Mouse (Mus musculus) natural killer cell, adult 2 months (primary cell): ENCODE data around the gene Entpd3.
"Not testable (repeated sequence)": the region's sequence is repeated elsewhere in the genome, so short reads cannot be mapped to it uniquely, and the experiment has no call there.

Source experiments
- DNase-seq, 2 experiments: peaks; one replicate each; pipeline ENCODE4 v3.0.0; 2022; ENCODE audit warnings: low spot score in 2 of 2

The Entpd3 gene

GRCm38 (mm10) chr9:120533446-120533950 is 6.1 kb upstream of the Entpd3 start:
- DNase-seq: not testable (repeated sequence)

- no peak for DNase-seq
Measured at GRCm38 (mm10) chr9:120541411-120541810, 1.8 kb downstream of the Entpd3 start.

GRCm38 (mm10) chr9:120542241-120542640 is 2.6 kb downstream of the Entpd3 start:
- no peak for DNase-seq

GRCm38 (mm10) chr9:120545994-120546393 is 6.4 kb downstream of the Entpd3 start:
- DNase-seq: no peak

- peak; percentile 39 to 49 for DNase-seq
Measured at GRCm38 (mm10) chr9:120546482-120546881, 6.9 kb downstream of the Entpd3 start.

- DNase-seq: no peak
Measured at GRCm38 (mm10) chr9:120547026-120547668, 7.5 kb downstream of the Entpd3 start.

- no peak for DNase-seq
Measured at GRCm38 (mm10) chr9:120550778-120551177, 11.2 kb downstream of the Entpd3 start.

- no peak for DNase-seq
Measured at GRCm38 (mm10) chr9:120563590-120563989, 24.0 kb downstream of the Entpd3 start.

- DNase-seq: no peak
Measured at GRCm38 (mm10) chr9:120564247-120564646, 24.6 kb downstream of the Entpd3 start.

GRCm38 (mm10) chr9:120566384-120566783 is 26.8 kb downstream of the Entpd3 start:
- DNase-seq: no peak

GRCm38 (mm10) chr9:120568917-120569316 is 29.3 kb downstream of the Entpd3 start:
- DNase-seq: no peak

GRCm38 (mm10) chr9:120569721-120570333 is 30.2 kb downstream of the Entpd3 start:
- DNase-seq: peak in 1 of 2 experiments; percentile 48

- DNase-seq: no peak
Measured at GRCm38 (mm10) chr9:120570334-120570725, 30.7 kb downstream of the Entpd3 start.

GRCm38 (mm10) chr9:120570741-120571592 is 31.3 kb downstream of the Entpd3 start, which contains the start of gene Rpl14:
Gene Rpl14, plus strand, starts transcription at chr9:120571444.
- DNase-seq: peak; percentile 98 to 99

GRCm38 (mm10) chr9:120571593-120572385 is 32.2 kb downstream of the Entpd3 start:
- DNase-seq: no peak

GRCm38 (mm10) chr9:120575748-120576661 is 36.4 kb downstream of the Entpd3 start:
- peak in 1 of 2 experiments; percentile 32 for DNase-seq

GRCm38 (mm10) chr9:120576662-120577013 is 37.0 kb downstream of the Entpd3 start:
- DNase-seq: no peak

GRCm38 (mm10) chr9:120577133-120577651 is 37.6 kb downstream of the Entpd3 start:
- peak; percentile 86 to 89 for DNase-seq

- no peak for DNase-seq
Measured at GRCm38 (mm10) chr9:120577706-120578405, 38.2 kb downstream of the Entpd3 start.

- DNase-seq: peak; percentile 63 to 65
Measured at GRCm38 (mm10) chr9:120578701-120579100, 39.1 kb downstream of the Entpd3 start.
